Mouse (Mus musculus): ENCODE data around the gene Scgb1b15. TPM values are rescaled to one million over a fixed set of nuclear protein-coding genes. Genes with fewer than 3 reads are reported as not detected.

The Scgb1b15 gene
- not detected in 2 replicates for polyA plus RNA-seq (2012; rRNA removed)

DNA sequence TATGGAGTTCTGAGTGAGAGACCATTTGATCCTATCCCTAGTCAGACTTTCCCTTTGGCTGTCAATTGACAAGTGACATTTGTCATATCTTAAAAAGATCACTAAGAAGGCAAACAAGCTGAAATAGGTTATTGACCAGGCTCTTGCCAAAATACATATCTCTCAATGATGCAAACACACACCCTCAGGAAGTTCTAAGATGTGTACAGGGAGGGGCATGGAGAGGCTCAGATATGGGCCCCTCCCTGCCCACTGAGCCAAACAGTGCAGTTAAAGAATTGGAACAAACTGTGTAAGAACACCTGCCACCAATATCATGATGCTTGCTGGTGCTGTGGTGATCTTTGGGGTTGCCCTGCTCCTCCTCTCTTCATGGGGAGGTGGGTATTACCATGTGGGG is at the start of gene Scgb1b15:
Gene Scgb1b15 (plus strand): TSS at position 301 of the 400 bp plus-strand sequence.

DNA sequence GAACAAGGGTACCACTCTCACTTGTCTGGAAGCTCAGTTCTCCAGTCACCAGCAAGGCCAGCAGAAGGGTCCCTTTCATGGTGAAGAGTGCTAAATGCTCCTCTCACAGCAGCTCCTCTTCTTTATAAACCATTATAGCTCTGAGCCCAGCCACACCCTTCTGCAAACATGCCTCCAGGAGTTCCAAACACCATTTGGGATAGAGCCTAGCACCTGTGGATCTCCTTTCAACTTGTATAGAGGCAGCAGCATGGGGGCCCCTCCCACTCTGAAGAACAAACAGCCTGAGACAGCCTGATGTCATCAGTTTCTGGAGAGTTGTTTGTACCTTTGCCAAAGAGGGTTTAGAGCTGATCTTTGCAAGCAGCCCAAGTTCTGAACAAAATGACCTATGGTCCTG is 6.8 kb upstream of the Scgb1b15 start, which contains the start of gene Scgb2b15:
Gene Scgb2b15 (minus strand): TSS at position 101 of the 400 bp plus-strand sequence.

Other genes starting within 250 kb of the Scgb1b15 start
- gene Scgb2b15, start 6.9 kb upstream of the Scgb1b15 start, polyA plus RNA-seq (2012; rRNA removed): not detected in 2 replicates
- gene Scgb2b17, start 220.0 kb downstream of the Scgb1b15 start, polyA plus RNA-seq (2012; rRNA removed): not detected in 2 replicates
- gene Scgb1b17, start 226.9 kb downstream of the Scgb1b15 start, polyA plus RNA-seq (2012; rRNA removed): not detected in 2 replicates

Measured in ovary, adult 2 months (tissue).